Mouse (Mus musculus): Measurements from ENCODE around the gene Klf12. TPM values are rescaled to one million over a fixed set of nuclear protein-coding genes. Genes with fewer than 3 reads are reported as not detected.
A peak's percentile ranks its signal among the peaks of the same experiment; 100 is the strongest.
"Not testable (repeated sequence)": the region's sequence is repeated elsewhere in the genome, so short reads cannot be mapped to it uniquely, and the experiment has no call there.

The Klf12 gene
- polyA plus RNA-seq, 1 experiment = 1.4 TPM

- Histone ChIP-seq H3K4me2 (ENCODE audit: low read depth) (no peak overlapping the region), H3K36me3 (ENCODE audit: control insufficient read depth, insufficient read depth) (no peaks in the 10 kb centered on the region), H3ac (ENCODE audit: control insufficient read depth, insufficient read length) (no peak overlapping the region), H3K4me3 (no peak overlapping the region), H3K79me2 (ENCODE audit: control insufficient read depth, insufficient read depth) (no peaks in the 10 kb centered on the region), H3K27me3 (ENCODE audit: control insufficient read depth, insufficient read depth, insufficient read length) (no peaks in the 10 kb centered on the region)
- TF ChIP-seq POLR2AphosphoS2 (IDR thresholded peaks at IDR 0.05; ENCODE audit: insufficient read length, low read depth) (no peak), REST (IDR thresholded peaks at IDR 0.05; ENCODE audit: insufficient read depth, insufficient read length) (no peak), MAX (IDR thresholded peaks at IDR 0.05; ENCODE audit: low read depth) (no peak), POLR2A (IDR thresholded peaks at IDR 0.05; ENCODE audit: insufficient read length, low read depth) (no peak), MYOG (IDR thresholded peaks at IDR 0.05; ENCODE audit: control insufficient read depth in 1 of 3, insufficient read depth in 1 of 3, insufficient read length in 2 of 3, low read depth in 2 of 3) (no peak), E2F4 (IDR thresholded peaks at IDR 0.05; ENCODE audit: insufficient read depth) (no peak), USF1 (IDR thresholded peaks at IDR 0.05; ENCODE audit: low read depth) (no peak)
Observed at GRCm38 (mm10) chr14:99885128-99885527, 399.4 kb downstream of the Klf12 start.

GRCm38 (mm10) chr14:99876791-99877578 is 407.5 kb downstream of the Klf12 start:
- TF ChIP-seq MYOD1 (IDR thresholded peaks at IDR 0.05; ENCODE audit: control insufficient read depth in 1 of 3, insufficient read length in 2 of 3, low read depth in 2 of 3) (peak in 1 of 3 experiments; percentile 6), CEBPB (IDR thresholded peaks at IDR 0.05; ENCODE audit: insufficient read depth, poor library complexity, severe bottlenecking) (peak; percentile 86), SRF (IDR thresholded peaks at IDR 0.05; ENCODE audit: control insufficient read depth, insufficient read length, low read depth) (no peak)

GRCm38 (mm10) chr14:99873725-99874124 is 410.8 kb downstream of the Klf12 start:
- Histone ChIP-seq H3K4me2 (ENCODE audit: low read depth) (no peak overlapping the region), H3K36me3 (ENCODE audit: control insufficient read depth, insufficient read depth) (no peaks in the 10 kb centered on the region), H3K4me3 (no peak overlapping the region), H3ac (ENCODE audit: control insufficient read depth, insufficient read length) (no peak overlapping the region), H3K79me2 (ENCODE audit: control insufficient read depth, insufficient read depth) (no peaks in the 10 kb centered on the region), H3K27me3 (ENCODE audit: control insufficient read depth, insufficient read depth, insufficient read length) (no peaks in the 10 kb centered on the region)
- TF ChIP-seq MAX (IDR thresholded peaks at IDR 0.05; ENCODE audit: low read depth) (no peak), REST (IDR thresholded peaks at IDR 0.05; ENCODE audit: insufficient read depth, insufficient read length) (no peak), MYOG (IDR thresholded peaks at IDR 0.05; ENCODE audit: control insufficient read depth in 1 of 3, insufficient read depth in 1 of 3, insufficient read length in 2 of 3, low read depth in 2 of 3) (no peak), E2F4 (IDR thresholded peaks at IDR 0.05; ENCODE audit: insufficient read depth) (no peak), MYOD1 (IDR thresholded peaks at IDR 0.05; ENCODE audit: control insufficient read depth in 1 of 3, insufficient read length in 2 of 3, low read depth in 2 of 3) (no peak), TCF3 (IDR thresholded peaks at IDR 0.05; ENCODE audit: insufficient read length, low read depth) (no peak), CEBPB (IDR thresholded peaks at IDR 0.05; ENCODE audit: insufficient read depth, poor library complexity, severe bottlenecking) (no peak), SRF (IDR thresholded peaks at IDR 0.05; ENCODE audit: control insufficient read depth, insufficient read length, low read depth) (no peak)

More at GRCm38 (mm10) chr14:99876791-99877578, 407.5 kb downstream of the Klf12 start:
- H3K4me2 ChIP-seq (ENCODE audit: low read depth) = no peak overlapping the region
- H3K36me3 ChIP-seq (ENCODE audit: control insufficient read depth, insufficient read depth) = no peaks in the 10 kb centered on the region
- no peaks in the 10 kb centered on the region for H3K27me3 ChIP-seq (ENCODE audit: control insufficient read depth, insufficient read depth, insufficient read length)
- H3K79me2 ChIP-seq (ENCODE audit: control insufficient read depth, insufficient read depth) = no peaks in the 10 kb centered on the region
- no peak overlapping the region for H3K4me3 ChIP-seq
- no peak overlapping the region for H3ac ChIP-seq (ENCODE audit: control insufficient read depth, insufficient read length)

- Histone ChIP-seq H3K4me3 (no peak overlapping the region), H3K79me2 (ENCODE audit: control insufficient read depth, insufficient read depth) (no peaks in the 10 kb centered on the region), H3K27me3 (ENCODE audit: control insufficient read depth, insufficient read depth, insufficient read length) (no peaks in the 10 kb centered on the region), H3K36me3 (ENCODE audit: control insufficient read depth, insufficient read depth) (no peaks in the 10 kb centered on the region), H3K4me2 (ENCODE audit: low read depth) (no peak overlapping the region), H3ac (ENCODE audit: control insufficient read depth, insufficient read length) (no peak overlapping the region)
- TF ChIP-seq MYOD1 (IDR thresholded peaks at IDR 0.05; ENCODE audit: control insufficient read depth in 1 of 3, insufficient read length in 2 of 3, low read depth in 2 of 3) = no peak
- TF ChIP-seq E2F4 (IDR thresholded peaks at IDR 0.05; ENCODE audit: insufficient read depth) = no peak
- TF ChIP-seq TCF12 (IDR thresholded peaks at IDR 0.05; ENCODE audit: insufficient read depth, poor library complexity, severe bottlenecking) = no peak
- TF ChIP-seq REST (IDR thresholded peaks at IDR 0.05; ENCODE audit: insufficient read depth, insufficient read length) = no peak
- TF ChIP-seq POLR2A (IDR thresholded peaks at IDR 0.05; ENCODE audit: insufficient read length, low read depth) = no peak
- no peak for TF ChIP-seq TCF3 (IDR thresholded peaks at IDR 0.05; ENCODE audit: insufficient read length, low read depth)
- no peak for TF ChIP-seq POLR2AphosphoS2 (IDR thresholded peaks at IDR 0.05; ENCODE audit: insufficient read length, low read depth)
- TF ChIP-seq USF1 (IDR thresholded peaks at IDR 0.05; ENCODE audit: low read depth) = no peak
- no peak for TF ChIP-seq MYOG (IDR thresholded peaks at IDR 0.05; ENCODE audit: control insufficient read depth in 1 of 3, insufficient read depth in 1 of 3, insufficient read length in 2 of 3, low read depth in 2 of 3)
- TF ChIP-seq CEBPB (IDR thresholded peaks at IDR 0.05; ENCODE audit: insufficient read depth, poor library complexity, severe bottlenecking) = no peak
- TF ChIP-seq SRF (IDR thresholded peaks at IDR 0.05; ENCODE audit: control insufficient read depth, insufficient read length, low read depth) = no peak
- TF ChIP-seq MAX (IDR thresholded peaks at IDR 0.05; ENCODE audit: low read depth) = no peak
Observed at GRCm38 (mm10) chr14:99856158-99857011, 428.1 kb downstream of the Klf12 start.

GRCm38 (mm10) chr14:99854467-99854807 is 430.0 kb downstream of the Klf12 start:
- not testable (repeated sequence) for H3K4me3 ChIP-seq; H3K27me3 ChIP-seq (ENCODE audit: control insufficient read depth, insufficient read depth, insufficient read length); H3K36me3 ChIP-seq (ENCODE audit: control insufficient read depth, insufficient read depth); H3K79me2 ChIP-seq (ENCODE audit: control insufficient read depth, insufficient read depth); H3ac ChIP-seq (ENCODE audit: control insufficient read depth, insufficient read length); H3K4me2 ChIP-seq (ENCODE audit: low read depth)

GRCm38 (mm10) chr14:99853769-99854466 is 430.6 kb downstream of the Klf12 start:
- H3ac ChIP-seq (ENCODE audit: control insufficient read depth, insufficient read length); H3K79me2 ChIP-seq (ENCODE audit: control insufficient read depth, insufficient read depth); H3K27me3 ChIP-seq (ENCODE audit: control insufficient read depth, insufficient read depth, insufficient read length); H3K4me3 ChIP-seq; H3K4me2 ChIP-seq (ENCODE audit: low read depth); H3K36me3 ChIP-seq (ENCODE audit: control insufficient read depth, insufficient read depth): not testable (repeated sequence)
